Mouse (Mus musculus): ENCODE results near the gene Zxdc. TPM values are rescaled to one million over a fixed set of nuclear protein-coding genes. Genes with fewer than 3 reads are reported as not detected.

Zxdc gene
- polyA plus RNA-seq, 1 experiment from 2014 or later = 9.9 TPM

GRCm38 (mm10) chr6:90377708-90378107 is 8.4 kb downstream of the Zxdc start:
- Histone ChIP-seq H3K9me3 (no peaks in the 10 kb centered on the region), H3K27ac (no peak overlapping the region), H3K4me1 (replicated peaks) (no peaks in the 10 kb centered on the region), H3K27me3 (no peaks in the 10 kb centered on the region), H3K4me2 (no peak overlapping the region), H3K9ac (replicated peaks) (no peak overlapping the region), H3K4me3 (replicated peaks) (no peak overlapping the region), H3K36me3 (peaks cover 89% of the 10 kb centered on the region)
- no peak for ATAC-seq (ENCODE audit: insufficient number of reproducible peaks, insufficient read depth, low FRiP score, low TSS enrichment, low read depth)
- WGBS = 93% methylated on average over 2 of the region's 2 CpGs

GRCm38 (mm10) chr6:90381465-90381864 is 12.2 kb downstream of the Zxdc start:
- ATAC-seq (ENCODE audit: insufficient number of reproducible peaks, insufficient read depth, low FRiP score, low TSS enrichment, low read depth) = no peak
- no peak overlapping the region for H3K4me2 ChIP-seq
- H3K27me3 ChIP-seq = no peaks in the 10 kb centered on the region
- no peak overlapping the region for H3K4me3 ChIP-seq (replicated peaks)
- no peak overlapping the region for H3K27ac ChIP-seq
- H3K36me3 ChIP-seq = peaks cover 88% of the 10 kb centered on the region
- 94% methylated on average over 2 of the region's 2 CpGs for WGBS
- H3K4me1 ChIP-seq (replicated peaks) = no peaks in the 10 kb centered on the region
- H3K9ac ChIP-seq (replicated peaks) = no peak overlapping the region
- H3K9me3 ChIP-seq = no peaks in the 10 kb centered on the region

GRCm38 (mm10) chr6:90390629-90391028 is 21.3 kb downstream of the Zxdc start:
- Histone ChIP-seq H3K4me2 (no peak overlapping the region), H3K27ac (no peak overlapping the region), H3K9ac (replicated peaks) (no peak overlapping the region), H3K27me3 (no peaks in the 10 kb centered on the region), H3K9me3 (no peaks in the 10 kb centered on the region), H3K36me3 (peaks cover 51% of the 10 kb centered on the region), H3K4me1 (replicated peaks) (no peaks in the 10 kb centered on the region), H3K4me3 (replicated peaks) (no peak overlapping the region)
- WGBS = 83% methylated on average over 4 of the region's 4 CpGs
- ATAC-seq (ENCODE audit: insufficient number of reproducible peaks, insufficient read depth, low FRiP score, low TSS enrichment, low read depth) = no peak

DNA sequence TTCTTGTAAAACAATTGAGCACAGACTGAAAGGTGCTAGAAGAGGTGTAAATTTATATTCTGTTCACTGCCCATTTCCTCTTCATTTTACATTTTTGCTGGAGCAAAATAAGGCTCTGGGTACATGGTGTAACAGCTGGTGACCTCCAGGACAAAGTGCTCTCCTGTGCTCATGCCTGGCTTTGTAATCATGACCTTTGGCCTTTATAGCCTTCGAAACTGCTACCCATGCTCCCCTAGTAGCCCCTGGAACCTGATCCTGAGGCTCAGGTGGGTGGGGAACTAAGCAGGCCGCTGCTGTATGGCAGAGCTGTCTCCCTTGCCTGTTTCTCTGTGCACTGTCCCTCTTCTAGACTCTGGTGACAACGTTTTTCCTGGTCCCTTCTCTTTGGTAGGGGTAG is 24.7 kb downstream of the Zxdc start:
- WGBS = 50% methylated on average over 3 of the region's 3 CpGs
- no peak overlapping the region for H3K9ac ChIP-seq (replicated peaks)
- no peak overlapping the region for H3K4me2 ChIP-seq
- no peaks in the 10 kb centered on the region for H3K4me1 ChIP-seq (replicated peaks)
- no peaks in the 10 kb centered on the region for H3K9me3 ChIP-seq
- peaks cover 27% of the 10 kb centered on the region; the same call in 1 of the 2 replicates for H3K36me3 ChIP-seq
- ATAC-seq (ENCODE audit: insufficient number of reproducible peaks, insufficient read depth, low FRiP score, low TSS enrichment, low read depth) = no peak
- H3K27me3 ChIP-seq = no peaks in the 10 kb centered on the region
- no peak overlapping the region for H3K27ac ChIP-seq
- H3K4me3 ChIP-seq (replicated peaks) = no peak overlapping the region

- Histone ChIP-seq H3K4me1 (replicated peaks) (no peaks in the 10 kb centered on the region), H3K4me3 (replicated peaks) (no peak overlapping the region), H3K4me2 (no peak overlapping the region), H3K27ac (no peak overlapping the region), H3K36me3 (peaks cover 25% of the 10 kb centered on the region), H3K27me3 (no peaks in the 10 kb centered on the region), H3K9ac (replicated peaks) (no peak overlapping the region), H3K9me3 (no peaks in the 10 kb centered on the region)
- no peak for ATAC-seq (ENCODE audit: insufficient number of reproducible peaks, insufficient read depth, low FRiP score, low TSS enrichment, low read depth)
- 85% methylated on average over 2 of the region's 2 CpGs for WGBS
Observed at GRCm38 (mm10) chr6:90395751-90396150, 26.5 kb downstream of the Zxdc start.

DNA sequence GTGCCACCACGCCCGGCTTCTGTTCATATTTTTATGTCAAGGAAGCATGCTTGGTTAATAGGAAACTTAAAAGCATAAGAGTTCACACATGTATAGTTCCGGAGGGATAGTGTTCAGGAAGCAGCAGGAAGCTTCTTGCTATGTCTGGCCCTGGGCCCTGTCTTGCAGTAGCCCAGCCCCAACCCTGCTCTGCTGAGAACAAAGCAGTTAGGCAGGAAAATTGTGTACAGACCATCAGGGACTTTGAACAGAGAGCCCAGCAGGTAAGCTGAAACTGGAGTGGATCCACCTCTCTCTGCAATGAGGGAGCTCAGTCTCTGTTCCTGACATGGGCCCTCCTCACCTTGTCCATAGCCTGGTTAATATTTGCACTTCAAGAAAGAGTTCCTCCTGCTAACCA is 28.0 kb downstream of the Zxdc start:
- Histone ChIP-seq H3K4me3 (replicated peaks) (no peak overlapping the region), H3K4me2 (no peak overlapping the region), H3K27ac (no peak overlapping the region), H3K27me3 (no peaks in the 10 kb centered on the region), H3K4me1 (replicated peaks) (no peaks in the 10 kb centered on the region), H3K9me3 (no peaks in the 10 kb centered on the region), H3K36me3 (peaks cover 24% of the 10 kb centered on the region), H3K9ac (replicated peaks) (no peak overlapping the region)
- 91% methylated on average over 3 of the region's 3 CpGs for WGBS
- no peak for ATAC-seq (ENCODE audit: insufficient number of reproducible peaks, insufficient read depth, low FRiP score, low TSS enrichment, low read depth)

GRCm38 (mm10) chr6:90408632-90409031 is 39.3 kb downstream of the Zxdc start:
- no peak overlapping the region for H3K9ac ChIP-seq (replicated peaks)

GRCm38 (mm10) chr6:90410972-90411371 is 41.7 kb downstream of the Zxdc start:
- no peaks in the 10 kb centered on the region for H3K36me3 ChIP-seq
- 86% methylated on average over 1 of the region's 1 CpGs for WGBS
- no peak overlapping the region for H3K4me3 ChIP-seq (replicated peaks)
- no peak for ATAC-seq (ENCODE audit: insufficient number of reproducible peaks, insufficient read depth, low FRiP score, low TSS enrichment, low read depth)
- no peaks in the 10 kb centered on the region for H3K4me1 ChIP-seq (replicated peaks)
- H3K9me3 ChIP-seq = no peaks in the 10 kb centered on the region
- H3K9ac ChIP-seq (replicated peaks) = no peak overlapping the region
- H3K27ac ChIP-seq = no peak overlapping the region
- H3K4me2 ChIP-seq = no peak overlapping the region
- H3K27me3 ChIP-seq = no peaks in the 10 kb centered on the region

More at GRCm38 (mm10) chr6:90408632-90409031, 39.3 kb downstream of the Zxdc start:
- H3K4me2 ChIP-seq = no peak overlapping the region
- no peak for ATAC-seq (ENCODE audit: insufficient number of reproducible peaks, insufficient read depth, low FRiP score, low TSS enrichment, low read depth)
- no peaks in the 10 kb centered on the region for H3K27me3 ChIP-seq
- H3K27ac ChIP-seq = no peak overlapping the region
- H3K4me3 ChIP-seq (replicated peaks) = no peak overlapping the region
- H3K36me3 ChIP-seq = peaks cover 5% of the 10 kb centered on the region; the same call in 1 of the 2 replicates
- no peaks in the 10 kb centered on the region for H3K9me3 ChIP-seq
- H3K4me1 ChIP-seq (replicated peaks) = no peaks in the 10 kb centered on the region

DNA sequence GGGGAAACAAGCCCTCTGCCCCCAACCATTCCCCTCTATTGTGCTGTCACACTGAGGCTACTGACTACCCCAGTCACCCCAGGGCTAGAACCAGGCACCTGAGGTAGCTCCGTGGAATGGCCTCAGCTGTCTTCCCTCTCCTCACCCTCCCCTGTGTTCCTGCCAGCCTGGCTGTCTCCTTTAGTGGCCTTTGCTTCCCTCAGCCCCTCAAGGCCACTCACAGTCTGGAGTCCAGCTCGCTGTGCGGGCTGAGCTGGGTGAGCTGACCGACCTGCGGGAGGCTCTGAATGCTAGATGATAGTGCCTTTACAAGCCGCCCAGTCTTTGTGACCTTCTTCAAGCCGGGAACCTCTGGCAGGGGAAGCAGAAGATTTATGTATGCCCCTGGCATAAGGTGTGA is 42.6 kb downstream of the Zxdc start:
- H3K27me3 ChIP-seq = no peaks in the 10 kb centered on the region
- no peaks in the 10 kb centered on the region for H3K36me3 ChIP-seq
- H3K4me2 ChIP-seq = no peak overlapping the region
- ATAC-seq (ENCODE audit: insufficient number of reproducible peaks, insufficient read depth, low FRiP score, low TSS enrichment, low read depth) = no peak
- no peaks in the 10 kb centered on the region for H3K9me3 ChIP-seq
- H3K4me1 ChIP-seq (replicated peaks) = no peaks in the 10 kb centered on the region
- no peak overlapping the region for H3K9ac ChIP-seq (replicated peaks)
- 74% methylated on average over 7 of the region's 7 CpGs for WGBS
- H3K27ac ChIP-seq = no peak overlapping the region
- H3K4me3 ChIP-seq (replicated peaks) = no peak overlapping the region

DNA sequence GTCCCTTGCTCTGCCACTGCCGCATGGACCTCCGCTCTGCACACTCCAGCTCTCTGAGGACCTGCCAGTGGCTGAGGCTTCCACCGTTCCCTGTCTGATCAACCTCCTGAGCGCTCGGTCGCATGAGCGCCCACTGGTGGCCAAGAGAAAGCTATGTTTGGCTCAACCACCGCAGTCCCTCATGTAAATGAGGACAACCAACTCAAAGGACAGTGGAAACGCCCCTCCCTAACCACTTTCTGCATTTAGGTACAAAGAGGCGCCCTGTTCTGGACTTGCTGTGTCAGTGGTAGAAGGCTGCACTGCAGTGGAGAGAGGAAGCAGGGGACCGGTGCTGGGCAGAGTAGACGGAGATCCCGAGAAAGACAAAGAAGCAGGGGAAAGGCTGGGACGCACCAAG is 53.3 kb downstream of the Zxdc start:
- Histone ChIP-seq H3K36me3 (no peaks in the 10 kb centered on the region), H3K4me3 (replicated peaks) (0 out of 2 replicates have a peak overlapping the region, but pooled peaks have one; percentile 13), H3K27ac (no peak overlapping the region), H3K4me2 (peak overlapping the region; percentile 46), H3K9me3 (no peaks in the 10 kb centered on the region), H3K27me3 (peaks cover 14% of the 10 kb centered on the region), H3K9ac (replicated peaks) (peak overlapping the region; percentile 18), H3K4me1 (replicated peaks) (peaks cover 9% of the 10 kb centered on the region; the same call in 1 of the 2 replicates)
- whole genome bisulfite sequencing = 5% methylated on average over 14 of the region's 14 CpGs
- peak; percentile 62; the same call in 1 of the 2 replicates for ATAC-seq (ENCODE audit: insufficient number of reproducible peaks, insufficient read depth, low FRiP score, low TSS enrichment, low read depth)

- peaks cover 16% of the 10 kb centered on the region for H3K4me1 ChIP-seq (replicated peaks)
- H3K9me3 ChIP-seq = no peaks in the 10 kb centered on the region
- 86% methylated on average over 3 of the region's 3 CpGs for WGBS
Observed at GRCm38 (mm10) chr6:90425361-90425760, 56.1 kb downstream of the Zxdc start.

DNA sequence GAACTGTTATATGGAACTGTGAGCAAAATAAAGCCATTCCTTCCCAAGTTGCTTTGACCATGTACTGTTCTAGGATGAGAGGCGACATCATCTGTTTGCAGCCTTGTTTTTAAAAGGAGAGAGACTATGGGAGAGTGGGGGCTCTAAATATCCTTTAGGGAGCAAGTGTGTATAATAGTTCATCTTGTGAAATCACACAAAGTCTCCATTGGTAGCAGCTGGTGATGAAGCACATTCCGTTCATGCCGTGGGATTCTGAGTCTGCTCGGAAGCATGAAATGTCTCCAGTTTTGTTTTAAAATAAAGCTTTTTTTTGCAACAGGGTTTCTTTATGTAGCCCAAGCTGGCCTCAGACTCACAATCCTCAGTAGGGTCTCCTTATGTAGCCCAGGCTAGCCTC is 56.7 kb downstream of the Zxdc start:
- 84% methylated on average over 4 of the region's 4 CpGs for WGBS
- Histone ChIP-seq H3K4me2 (no peak overlapping the region), H3K4me1 (replicated peaks) (peaks cover 16% of the 10 kb centered on the region), H3K36me3 (no peaks in the 10 kb centered on the region), H3K4me3 (replicated peaks) (no peak overlapping the region), H3K27me3 (peaks cover 19% of the 10 kb centered on the region), H3K9me3 (no peaks in the 10 kb centered on the region), H3K27ac (no peak overlapping the region), H3K9ac (replicated peaks) (no peak overlapping the region)
- no peak for ATAC-seq (ENCODE audit: insufficient number of reproducible peaks, insufficient read depth, low FRiP score, low TSS enrichment, low read depth)

More at GRCm38 (mm10) chr6:90425361-90425760, 56.1 kb downstream of the Zxdc start:
- no peak overlapping the region for H3K9ac ChIP-seq (replicated peaks)
- H3K27me3 ChIP-seq = peaks cover 19% of the 10 kb centered on the region
- H3K27ac ChIP-seq = no peak overlapping the region
- H3K4me2 ChIP-seq = no peak overlapping the region
- no peak for ATAC-seq (ENCODE audit: insufficient number of reproducible peaks, insufficient read depth, low FRiP score, low TSS enrichment, low read depth)
- no peak overlapping the region for H3K4me3 ChIP-seq (replicated peaks)
- no peaks in the 10 kb centered on the region for H3K36me3 ChIP-seq

Data from limb, embryonic 12.5 days (tissue).